Mouse (Mus musculus) midbrain, embryonic 14.5 days (tissue): ENCODE data around the gene Clca3a2. TPM values are rescaled to one million over a fixed set of nuclear protein-coding genes. Genes with fewer than 3 reads are reported as not detected.
"Not testable (repeated sequence)": the region's sequence is repeated elsewhere in the genome, so short reads cannot be mapped to it uniquely, and the experiment has no call there.

Experiments used
- ATAC-seq: fragments of 200-750 bp; cut with Nextera tagmentation; 2 replicates; pipeline ENCODE4 v1.8.0; 2017; ENCODE audit warnings: moderate number of reproducible peaks, moderate library complexity; ENCODE audit not compliant: low FRiP score, low TSS enrichment
- DNase-seq: peaks from one replicate; pipeline ENCODE4 v3.0.0-alpha.2; 2015
- H3K27ac ChIP-seq: fragments of 300-500 bp; sonication (generic); replicated peaks from 2 replicates; pipeline ENCODE4 v1.5.1; 2014; ENCODE audit warnings: mild to moderate bottlenecking, low read depth, low read length, moderate library complexity
- H3K27me3 ChIP-seq: fragments of 300-500 bp; sonication (generic); 2 replicates; pipeline ENCODE4 v1.6.1; 2014; ENCODE audit warnings: low read length, control low read depth, mixed read lengths; ENCODE audit not compliant: control insufficient read depth, insufficient read depth
- H3K36me3 ChIP-seq: fragments of 300-500 bp; sonication (generic); 2 replicates; pipeline ENCODE4 v1.6.1; 2014; ENCODE audit warnings: low read length, control low read depth; ENCODE audit not compliant: control insufficient read depth, insufficient read depth
- H3K4me1 ChIP-seq: fragments of 300-500 bp; sonication (generic); 2 replicates; pipeline ENCODE4 v1.6.1; 2014; ENCODE audit warnings: mild to moderate bottlenecking, antibody characterized with exemption, low read length, control low read depth; ENCODE audit not compliant: control insufficient read depth, insufficient read depth
- H3K4me2 ChIP-seq: fragments of 300-500 bp; sonication (generic); 2 replicates; pipeline ENCODE4 v1.6.1; 2014; ENCODE audit warnings: mild to moderate bottlenecking, low read length, moderate library complexity
- H3K4me3 ChIP-seq: fragments of 300-500 bp; sonication (generic); replicated peaks from 2 replicates; pipeline ENCODE4 v1.5.1; 2014; ENCODE audit warnings: low read depth, low read length
- H3K9ac ChIP-seq: fragments of 300-500 bp; sonication (generic); replicated peaks from 2 replicates; pipeline ENCODE4 v1.6.1; 2014; ENCODE audit warnings: mild to moderate bottlenecking, low read length, moderate library complexity
- H3K9me3 ChIP-seq: fragments of 300-500 bp; sonication (generic); 2 replicates; pipeline ENCODE4 v1.6.1; 2016; ENCODE audit warnings: low read length, control low read depth, mixed read lengths; ENCODE audit not compliant: control insufficient read depth
- WGBS: fragments of 180-500 bp; shearing (Covaris S2); extraction: QIAGEN DNeasy Blood & Tissue Kit; methylation state at CpG from one replicate; pipeline ENCODE4 v1.1.7; 2014; 5-methylcytosine and 5-hydroxymethylcytosine counted together
- polyA plus RNA-seq: library from polyadenylated mRNA; unstranded; fragments of >200 nt; fragmentation: Nextera tagmentation; extraction: Ambion mirVana; gene quantifications from 2 replicates; pipeline ENCODE4 v1.2.1, GENCODE M21; 2014

The Clca3a2 gene
- polyA plus RNA-seq, 1 experiment from 2014 or later: not detected

- not testable (repeated sequence) for H3K27me3 ChIP-seq, H3K27ac ChIP-seq, H3K4me3 ChIP-seq, H3K4me1 ChIP-seq, H3K9ac ChIP-seq, DNase-seq, ATAC-seq, H3K9me3 ChIP-seq, H3K36me3 ChIP-seq, H3K4me2 ChIP-seq
- whole genome bisulfite sequencing: 86% methylated on average over 8 of the region's 8 CpGs
Observed at GRCm38 (mm10) chr3:144756103-144756502, 63.2 kb downstream of the Clca3a2 start.

GRCm38 (mm10) chr3:144753120-144753519 lies 66.2 kb downstream of the Clca3a2 start:
- H3K4me1 ChIP-seq: no peaks in the 10 kb centered on the region
- H3K9me3 ChIP-seq: no peaks in the 10 kb centered on the region
- 2% methylated on average over 2 of the region's 2 CpGs for WGBS
- no peaks in the 10 kb centered on the region for H3K27me3 ChIP-seq
- no peak overlapping the region for H3K9ac ChIP-seq
- no peaks in the 10 kb centered on the region for H3K36me3 ChIP-seq
- no peak overlapping the region for H3K4me2 ChIP-seq
- no peak for DNase-seq
- H3K4me3 ChIP-seq: no peak overlapping the region
- no peak for ATAC-seq
- no peak overlapping the region for H3K27ac ChIP-seq

GRCm38 (mm10) chr3:144749062-144749963 lies 70.0 kb downstream of the Clca3a2 start:
- H3K9ac ChIP-seq, H3K9me3 ChIP-seq, H3K4me1 ChIP-seq, H3K4me2 ChIP-seq, H3K27ac ChIP-seq, H3K27me3 ChIP-seq, H3K36me3 ChIP-seq, DNase-seq, H3K4me3 ChIP-seq: not testable (repeated sequence)
- 43% methylated on average over 18 of the region's 21 CpGs for WGBS
- ATAC-seq: peak; percentile 43

GRCm38 (mm10) chr3:144747706-144748105 lies 71.6 kb downstream of the Clca3a2 start:
- not testable (repeated sequence) for H3K4me2 ChIP-seq, H3K9ac ChIP-seq, H3K4me1 ChIP-seq, H3K36me3 ChIP-seq, H3K27ac ChIP-seq, H3K27me3 ChIP-seq, H3K4me3 ChIP-seq, DNase-seq, H3K9me3 ChIP-seq
- WGBS: 15% methylated on average over 3 of the region's 3 CpGs
- 0 out of 2 replicates have a peak, but pooled peaks have one; percentile 20 for ATAC-seq

Other genes starting within 250 kb of the Clca3a2 start
- 16.1 and 16.2 TPM in 2 replicates for gene Hs2st1, start 249.3 kb downstream of the Clca3a2 start, polyA plus RNA-seq
- 453 and 517 TPM in 2 replicates for gene Selenof, start 249.2 kb downstream of the Clca3a2 start, polyA plus RNA-seq
- 110 and 119 TPM in 2 replicates for gene Sh3glb1, start 99.2 kb downstream of the Clca3a2 start, polyA plus RNA-seq
- 0.18 and 0.25 TPM in 2 replicates for gene Clca3a1, start 58.5 kb downstream of the Clca3a2 start, polyA plus RNA-seq
- gene Clca3b, start 29.9 kb upstream of the Clca3a2 start, polyA plus RNA-seq: not detected in 2 replicates
- gene Clca4b, start 113.0 kb upstream of the Clca3a2 start, polyA plus RNA-seq: not detected in 2 replicates
- gene Clca4a, start 155.6 kb upstream of the Clca3a2 start, polyA plus RNA-seq: not detected in 2 replicates
- not detected in 2 replicates for gene Clca1, start 213.3 kb upstream of the Clca3a2 start, polyA plus RNA-seq